Mouse (Mus musculus) urinary bladder, postnatal 14 days (tissue): ENCODE data around the gene Aebp2.
"Not testable (repeated sequence)": the region's sequence is repeated elsewhere in the genome, so short reads cannot be mapped to it uniquely, and the experiment has no call there.

Source experiments
- DNase-seq: peaks from one replicate; pipeline ENCODE4 v3.0.0; 2021; ENCODE audit warnings: low spot score

Aebp2 gene

DNA sequence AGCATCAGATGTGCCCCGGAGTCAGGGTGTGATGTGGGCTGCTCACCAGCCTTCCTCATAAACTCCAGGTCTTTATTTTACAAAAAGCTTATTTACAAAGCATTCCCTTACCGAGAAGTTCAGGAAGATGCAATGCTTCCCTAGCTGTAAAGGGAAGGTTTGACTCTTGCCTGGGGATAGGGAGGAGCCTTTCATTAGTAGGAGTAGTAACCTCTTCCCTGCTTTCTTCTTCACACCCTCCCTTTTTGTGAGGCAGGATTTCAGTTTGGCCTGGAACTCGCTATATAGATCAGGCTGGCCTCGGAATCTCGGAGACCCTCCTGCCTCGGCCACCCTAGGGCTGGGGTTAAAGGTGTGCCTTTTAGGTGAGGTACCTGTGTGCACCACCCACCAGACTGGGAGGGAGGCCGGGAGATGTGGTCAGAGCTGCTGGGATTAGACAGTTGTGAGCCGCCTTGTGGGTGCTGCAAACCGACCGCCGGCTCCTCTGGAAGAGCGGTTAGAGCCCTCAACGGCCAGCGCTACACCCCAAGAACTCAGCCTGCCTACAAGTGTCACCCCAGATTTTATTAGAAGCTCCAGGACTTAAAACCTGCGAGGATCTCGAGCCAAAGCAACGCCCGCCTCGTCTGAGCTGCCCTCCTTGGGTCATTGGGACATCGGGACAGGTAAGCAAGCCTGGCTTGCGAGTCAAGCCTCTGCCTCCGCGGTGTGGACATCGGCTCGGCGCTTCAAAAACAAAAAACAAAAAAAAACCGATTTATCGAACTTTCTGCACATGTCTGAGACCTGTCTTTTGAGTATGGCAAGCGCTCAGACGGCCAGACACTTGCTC is at the start of gene Aebp2:
TSS of gene Aebp2 (plus strand) at position 273 of the 835 bp plus-strand sequence.
- DNase-seq, result no peak

DNA sequence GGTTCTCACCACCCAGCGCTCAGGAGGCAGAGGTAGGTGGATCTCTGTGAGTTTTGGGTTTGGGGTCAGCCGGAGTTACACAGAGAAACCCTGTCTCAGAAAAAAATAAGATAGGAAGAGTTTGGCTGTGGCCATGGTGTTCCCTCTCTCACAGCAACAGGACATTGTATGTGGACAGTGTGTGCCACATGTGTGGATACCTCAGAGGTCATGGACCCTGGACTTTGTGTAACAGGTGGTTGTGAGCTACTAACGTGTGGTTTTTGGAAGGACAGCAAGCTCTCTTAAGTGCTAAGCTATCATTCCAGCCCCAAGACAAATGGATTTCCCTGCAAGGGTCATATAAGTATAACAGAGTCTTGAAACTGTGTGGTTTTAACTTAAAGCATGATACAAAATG is 47.5 kb upstream of the Aebp2 start:
- DNase-seq, result no peak

DNA sequence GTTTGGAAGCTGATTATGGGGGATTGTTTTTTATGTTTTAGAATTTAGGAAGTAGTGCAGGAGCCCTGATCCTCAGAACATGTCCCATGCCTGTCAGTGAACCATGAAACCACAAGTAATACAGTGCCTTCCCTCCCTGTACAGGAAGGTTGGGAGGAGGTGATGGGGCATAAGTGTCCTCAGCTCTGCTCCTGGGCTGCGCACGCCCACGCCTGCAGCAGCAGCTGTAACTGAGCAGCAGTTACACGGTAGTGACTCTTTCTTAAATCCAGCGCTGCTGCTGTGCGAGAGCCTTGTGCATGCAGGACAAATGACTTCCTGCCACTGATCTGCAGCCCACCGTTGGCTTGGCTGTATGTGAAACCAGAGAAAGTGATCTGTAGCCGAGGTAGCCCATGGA is 46.3 kb upstream of the Aebp2 start:
- DNase-seq, result no peak

DNA sequence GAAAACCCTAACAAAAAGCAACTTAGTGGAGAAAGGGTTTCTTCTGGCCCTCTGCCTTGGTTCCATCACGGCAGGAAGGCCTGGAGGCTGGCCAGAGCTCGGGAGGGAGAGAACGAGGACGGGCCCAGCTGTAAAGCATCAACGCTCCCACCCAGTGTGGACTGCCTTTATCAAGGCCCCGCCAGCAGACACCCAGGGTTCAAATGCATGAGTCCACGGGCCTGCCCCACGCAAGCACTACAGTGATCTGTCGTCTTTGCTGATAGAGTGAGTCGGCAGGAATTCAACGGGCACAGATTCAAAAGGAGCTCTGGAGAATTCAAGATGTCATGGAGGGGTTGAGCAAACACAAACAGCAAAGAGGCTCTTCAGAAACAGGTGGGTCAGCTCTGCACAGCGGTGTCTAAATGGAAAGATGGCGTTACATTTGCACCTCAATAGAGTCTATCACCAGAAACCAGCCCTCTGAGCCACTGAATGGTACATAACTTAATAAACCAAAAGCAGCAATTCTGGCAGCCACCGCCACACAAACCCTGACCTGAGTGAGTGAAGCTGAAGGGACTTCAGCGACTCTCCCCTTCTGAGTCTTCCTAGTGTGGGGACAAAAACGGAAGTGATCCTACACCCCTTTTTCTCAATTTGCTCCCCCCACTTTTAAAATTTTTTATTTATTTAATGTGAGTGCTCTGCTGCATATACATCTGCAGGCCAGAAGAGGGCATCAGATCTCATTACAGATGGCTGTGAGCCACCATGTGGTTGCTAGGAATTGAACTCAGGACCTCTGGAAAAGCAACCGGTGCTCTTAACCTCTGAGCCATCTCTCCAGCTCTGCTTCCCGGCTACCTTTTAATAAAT is 45.3 kb upstream of the Aebp2 start:
- DNase-seq, result peak; percentile 15

DNA sequence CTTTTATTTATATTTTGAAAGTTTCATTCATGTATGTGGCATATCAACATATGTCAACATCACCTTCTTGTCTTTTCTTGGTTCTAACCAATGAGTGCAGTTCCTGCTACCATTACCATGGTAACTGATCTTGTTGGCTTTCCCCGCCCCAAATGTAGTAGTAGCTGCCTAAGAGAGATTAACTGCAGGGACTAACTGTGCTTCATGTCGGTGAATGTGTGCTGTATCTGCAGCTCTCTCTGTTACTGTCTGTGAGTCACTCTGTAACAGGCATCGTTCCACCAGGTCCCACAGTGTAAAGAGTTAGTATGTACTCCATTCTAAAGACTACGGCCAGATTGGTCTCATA is 44.7 kb upstream of the Aebp2 start:
- DNase-seq, result no peak

DNA sequence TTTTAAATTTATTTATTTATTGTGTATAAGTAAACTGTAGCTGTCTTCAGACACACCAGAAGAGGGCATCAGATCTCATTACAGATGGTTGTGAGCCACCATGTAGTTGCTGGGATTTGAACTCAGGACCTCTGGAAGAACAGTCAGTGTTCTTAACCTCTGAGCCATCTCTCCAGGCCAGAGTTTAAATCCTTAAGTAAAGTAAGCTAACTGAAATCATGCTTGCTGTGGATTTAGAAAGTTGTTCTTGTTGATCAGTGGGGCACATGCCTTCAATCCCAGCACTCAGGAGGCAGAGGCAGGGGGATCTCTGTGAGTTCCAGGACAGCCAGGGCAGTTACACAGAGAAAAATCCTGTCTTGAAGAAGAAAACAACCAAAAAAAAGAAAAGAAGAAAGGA is 43.5 kb upstream of the Aebp2 start:
- DNase-seq, result not testable (repeated sequence)

DNA sequence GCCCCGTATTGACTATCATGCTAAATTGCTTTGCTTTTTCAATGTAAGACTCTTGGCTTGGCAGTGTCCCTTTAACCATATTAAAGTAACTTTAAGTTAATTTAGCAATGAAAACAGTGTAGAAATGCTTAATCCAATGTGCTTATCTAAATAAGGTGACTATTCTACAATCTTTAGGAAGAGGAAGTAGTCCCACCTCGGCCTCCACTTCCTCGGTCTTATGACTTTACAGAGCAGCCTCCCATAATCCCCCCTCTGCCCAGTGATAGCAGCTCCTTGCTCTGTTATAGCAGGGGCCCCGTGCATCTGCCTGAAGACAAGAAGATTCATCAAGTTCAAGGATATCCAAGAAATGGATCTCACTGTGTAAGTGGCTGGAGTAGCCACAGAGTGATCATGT is 42.3 kb upstream of the Aebp2 start:
- no peak for DNase-seq

DNA sequence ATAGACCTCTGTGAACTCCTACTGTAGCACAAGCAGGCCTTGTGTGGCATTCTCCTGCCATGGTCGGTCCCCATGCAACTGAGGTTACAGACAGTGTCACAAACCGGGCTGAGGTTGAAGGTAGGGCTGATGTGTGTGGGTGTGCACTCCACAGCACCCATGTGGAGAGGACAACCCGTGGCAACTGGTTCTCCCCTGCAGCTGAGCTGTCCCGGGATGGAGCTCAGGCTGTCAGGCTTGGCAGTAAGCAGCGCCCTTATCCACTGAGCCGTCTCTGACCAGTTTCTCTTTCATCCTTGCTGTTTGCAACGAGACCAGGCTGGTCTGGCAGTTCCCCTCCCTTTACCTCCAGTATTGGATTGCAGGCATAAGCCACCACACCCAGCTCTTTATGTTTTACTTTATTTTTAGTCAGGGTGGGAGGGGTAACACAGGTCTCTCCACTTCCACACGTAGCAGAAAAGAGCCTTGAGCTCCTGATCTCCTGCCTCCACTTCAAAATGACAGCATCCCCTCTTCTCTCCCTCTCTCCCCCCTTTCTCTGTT is 35.7 kb upstream of the Aebp2 start:
- DNase-seq, result no peak

DNA sequence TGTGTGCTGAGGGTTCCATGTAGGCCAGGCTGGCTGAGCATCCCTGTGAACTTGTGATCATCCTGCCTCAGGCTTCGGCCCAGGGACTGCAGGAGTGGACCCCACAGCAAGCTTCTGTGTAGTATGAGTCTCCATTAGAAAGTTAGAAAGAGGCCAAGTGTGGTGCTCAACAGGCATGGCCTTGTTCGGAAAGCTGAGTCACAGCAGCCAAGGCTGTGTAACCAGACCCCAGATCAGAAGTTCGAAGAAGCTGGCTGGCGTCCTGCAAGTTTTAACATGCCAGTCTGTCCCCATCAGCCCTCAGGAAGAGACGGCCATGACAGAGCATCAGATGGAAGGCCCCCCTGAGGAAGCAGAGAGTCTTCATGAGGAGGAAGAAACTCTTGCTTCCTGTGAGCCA is 31.1 kb upstream of the Aebp2 start:
- DNase-seq, result no peak

DNA sequence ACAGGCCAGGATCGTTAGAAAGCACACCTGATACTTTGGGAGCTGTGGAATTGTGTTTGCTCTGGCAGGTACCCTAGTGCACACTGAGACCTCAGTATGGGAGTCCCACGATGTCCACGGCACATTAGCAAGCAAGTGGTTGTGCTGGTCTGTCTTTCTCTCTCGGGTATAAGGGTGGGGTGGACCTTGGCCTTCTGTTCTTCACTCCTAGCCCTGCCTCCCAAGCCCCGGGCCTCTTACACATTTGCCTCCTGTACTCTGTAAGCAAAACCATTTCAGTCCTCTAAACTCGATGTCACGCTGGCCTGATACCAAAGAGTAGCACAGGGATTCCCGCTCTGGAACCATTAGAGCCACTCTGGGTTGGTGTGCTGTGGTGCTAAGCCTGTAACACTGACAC is 29.8 kb upstream of the Aebp2 start:
- DNase-seq, result no peak

DNA sequence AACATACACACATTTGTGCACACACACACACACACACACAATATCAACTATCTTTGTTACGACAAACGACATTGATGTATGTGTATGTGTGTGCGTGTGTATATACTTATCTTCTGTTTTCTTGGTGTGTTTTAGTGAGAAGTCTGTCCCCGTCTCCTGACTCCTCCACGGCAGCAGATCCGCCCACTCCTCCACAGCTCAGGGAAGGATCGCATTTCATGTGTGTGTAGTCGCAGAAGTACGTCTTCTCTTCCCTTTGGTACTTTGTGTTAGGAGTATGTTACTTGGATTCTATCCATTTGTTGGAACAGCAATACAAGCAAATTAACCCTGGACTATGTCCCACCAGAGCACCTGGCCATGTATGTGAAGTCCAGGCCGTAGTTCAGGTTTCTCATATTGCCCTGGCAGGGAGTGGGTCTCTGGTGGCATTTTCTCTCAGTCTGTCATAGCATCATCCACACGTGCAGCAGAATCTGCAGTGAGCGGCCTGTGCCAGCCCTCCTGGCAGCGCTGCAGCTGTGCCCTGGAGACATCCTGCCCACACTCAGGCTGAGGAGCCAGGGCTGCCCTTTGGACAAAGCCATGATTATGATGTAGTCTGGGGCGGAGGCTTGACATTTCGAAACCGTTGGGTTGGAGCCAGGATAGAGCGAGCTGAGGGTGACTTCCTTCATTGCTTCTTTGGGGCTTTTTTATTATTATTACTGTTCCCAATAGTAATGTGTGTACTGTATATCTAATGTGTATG is 28.9 kb upstream of the Aebp2 start:
- peak; percentile 65 for DNase-seq

DNA sequence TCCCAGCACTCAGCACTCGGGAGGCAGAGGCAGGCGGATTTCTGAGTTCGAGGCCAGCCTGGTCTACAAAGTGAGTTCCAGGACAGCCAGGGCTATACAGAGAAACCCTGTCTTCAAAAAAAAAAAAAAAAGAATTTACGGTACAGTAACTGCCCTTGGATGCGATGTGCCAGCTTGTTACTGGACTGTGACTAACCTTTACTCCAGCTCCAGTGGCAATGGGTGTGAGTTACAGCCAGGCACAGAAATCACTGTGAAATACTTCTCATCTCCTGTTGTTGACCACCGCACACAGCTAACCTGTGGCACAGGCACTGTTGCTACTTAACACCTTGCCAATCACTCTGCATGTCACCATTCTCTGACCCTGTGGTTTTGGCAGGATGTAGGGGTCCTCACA is 26.9 kb upstream of the Aebp2 start:
- not testable (repeated sequence) for DNase-seq

DNA sequence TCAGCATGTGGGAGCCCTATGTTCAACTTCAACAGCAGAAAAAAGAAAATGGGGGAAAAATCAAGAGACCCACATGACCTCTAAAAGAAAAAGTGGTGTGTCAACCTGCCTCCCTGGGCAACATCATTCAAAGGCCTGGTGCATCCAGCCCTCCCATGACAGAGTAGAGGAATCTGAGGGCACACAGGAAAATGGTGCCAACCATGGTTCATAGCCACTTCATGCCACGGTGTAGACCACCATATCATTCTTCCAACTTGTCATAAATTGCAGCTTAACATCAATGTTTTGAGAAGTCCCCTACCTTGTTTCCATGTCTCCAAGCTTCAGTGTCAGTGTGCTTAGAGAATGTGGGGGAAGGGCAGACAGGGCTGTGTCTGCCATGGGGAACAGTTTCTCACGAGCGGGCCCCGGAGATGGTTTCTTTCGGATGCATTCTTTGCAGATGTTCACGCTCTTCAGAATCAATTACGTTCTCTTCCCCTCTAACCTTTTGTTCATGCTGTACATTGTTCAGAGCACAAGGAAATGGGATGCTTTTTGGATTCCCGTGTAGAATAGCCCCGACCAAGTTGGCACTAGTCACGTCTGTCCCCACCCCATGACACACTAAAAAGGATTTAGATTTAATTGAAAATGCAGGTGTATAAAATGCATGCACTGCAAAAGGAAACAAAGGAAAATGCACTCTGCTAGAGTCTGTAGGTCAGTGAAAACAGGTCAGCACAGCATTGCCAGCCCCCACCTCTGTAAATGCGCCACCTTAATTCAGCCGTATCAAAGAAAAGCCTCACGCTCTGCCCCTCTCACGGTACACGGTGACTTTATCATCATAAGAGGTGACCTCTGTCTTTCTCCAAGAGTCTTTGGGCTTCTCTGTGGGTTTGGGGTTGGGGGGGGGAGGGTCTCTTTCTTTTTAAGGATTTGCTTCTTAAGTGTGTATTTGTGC is 24.8 kb upstream of the Aebp2 start:
- no peak for DNase-seq

DNA sequence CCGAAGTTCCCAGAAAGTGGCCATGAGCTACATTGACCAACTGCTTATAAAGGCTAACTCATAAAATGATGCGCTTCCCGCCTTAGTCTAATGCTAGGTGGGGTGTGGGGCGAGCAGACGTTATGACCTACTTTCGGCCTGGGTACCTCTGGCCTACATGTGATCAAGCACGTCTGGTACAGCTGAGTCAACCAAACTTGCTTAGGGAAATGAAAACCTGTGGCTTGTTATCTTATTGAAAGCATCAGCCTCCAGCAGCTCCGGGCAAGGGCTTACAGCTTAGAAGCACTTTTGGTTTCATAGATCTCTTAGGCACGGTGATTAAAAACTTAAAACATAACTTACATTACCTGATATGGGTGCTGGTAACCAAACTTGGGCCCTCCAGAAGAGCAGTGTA is 23.9 kb upstream of the Aebp2 start:
- no peak for DNase-seq

DNA sequence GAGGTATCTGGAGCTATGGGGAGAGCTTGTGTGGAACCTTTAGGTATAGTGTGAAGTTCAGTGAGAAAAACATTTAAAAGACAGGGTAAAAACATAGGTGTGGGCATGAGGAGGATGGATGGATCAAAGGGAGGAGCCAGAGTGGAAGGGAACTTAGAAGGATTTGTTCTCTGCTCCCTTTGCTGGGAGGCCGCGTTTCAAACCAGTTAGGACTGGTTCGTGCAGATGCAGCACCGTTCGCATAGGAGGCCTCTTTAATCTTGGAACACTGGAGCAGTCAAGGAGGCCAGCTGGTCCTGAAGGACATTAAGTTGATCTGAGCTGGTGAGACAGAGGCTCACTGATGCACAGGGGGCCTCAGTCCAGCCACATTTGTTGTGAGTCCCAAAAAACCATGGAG is 23.1 kb upstream of the Aebp2 start:
- no peak for DNase-seq

DNA sequence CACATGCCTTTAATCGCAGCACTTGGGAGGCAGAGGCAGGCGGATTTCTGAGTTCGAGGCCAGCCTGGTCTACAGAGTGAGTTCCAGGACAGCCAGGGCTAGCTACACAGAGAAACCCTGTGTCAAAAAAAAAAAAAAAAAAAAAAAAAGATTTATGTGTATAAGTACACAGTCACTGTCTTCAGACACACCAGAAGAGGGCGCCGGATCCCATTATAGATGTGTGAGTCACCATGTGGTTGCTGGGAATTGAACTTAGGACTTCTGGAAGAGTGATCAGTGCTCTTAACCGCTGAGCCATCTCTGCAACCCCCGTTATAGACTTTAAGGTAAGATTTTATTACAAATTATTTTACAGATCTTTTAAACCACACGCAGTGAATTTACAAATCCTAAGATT is 21.8 kb upstream of the Aebp2 start:
- DNase-seq, result not testable (repeated sequence)

DNA sequence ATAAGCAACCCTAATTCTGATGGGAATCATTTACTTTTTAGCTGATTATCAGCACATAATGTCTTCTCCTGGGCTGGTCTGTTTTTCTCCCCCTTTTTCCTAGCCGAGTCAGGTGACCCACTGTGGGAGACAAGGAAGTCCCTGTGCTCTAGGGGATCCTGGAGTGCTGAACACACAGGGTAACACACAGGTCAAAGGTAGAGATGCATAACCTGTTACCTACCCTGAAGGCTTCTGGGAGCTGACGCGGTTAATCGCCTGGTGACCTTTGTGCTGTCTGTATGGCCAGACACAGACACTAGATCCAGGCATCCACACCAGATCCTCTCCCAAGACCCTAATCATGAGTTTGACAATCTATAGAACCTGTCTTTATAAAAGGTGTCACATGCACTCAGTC is 21.3 kb upstream of the Aebp2 start:
- no peak for DNase-seq

DNA sequence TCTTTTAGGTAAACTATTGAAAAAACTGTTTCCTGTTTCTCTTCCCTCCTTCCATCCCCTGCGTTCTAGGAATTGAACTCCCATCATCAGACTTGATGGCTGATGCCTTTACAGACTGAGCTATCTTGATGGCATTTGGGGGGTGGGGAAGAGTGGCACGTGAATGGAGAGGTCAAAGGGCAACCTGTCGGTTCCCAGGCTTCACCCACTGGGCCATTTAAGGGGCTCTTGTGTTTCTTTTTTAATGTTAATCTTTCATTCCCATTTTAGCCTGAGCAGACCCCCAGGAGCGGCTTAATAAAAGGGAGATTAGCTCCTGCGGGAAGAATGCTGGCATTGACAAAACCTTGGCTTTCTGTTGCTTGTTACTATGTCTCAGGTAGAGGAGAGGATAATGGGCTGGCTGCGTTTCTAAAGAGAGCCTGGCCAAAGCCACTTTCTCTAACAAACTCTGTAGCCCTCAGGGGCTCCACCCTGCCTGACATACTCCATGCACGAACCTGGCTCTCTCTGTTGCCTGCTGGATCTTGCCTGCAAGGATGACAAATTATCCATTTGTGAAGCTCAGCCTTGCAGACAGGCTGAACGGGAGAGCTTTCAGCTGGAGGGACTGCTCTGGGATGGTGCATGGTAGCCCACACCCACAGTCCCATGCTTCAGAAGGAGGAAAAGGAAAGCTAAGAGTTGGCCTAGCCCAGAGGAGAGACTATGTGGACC is 19.1 kb upstream of the Aebp2 start:
- peak; percentile 11 for DNase-seq

DNA sequence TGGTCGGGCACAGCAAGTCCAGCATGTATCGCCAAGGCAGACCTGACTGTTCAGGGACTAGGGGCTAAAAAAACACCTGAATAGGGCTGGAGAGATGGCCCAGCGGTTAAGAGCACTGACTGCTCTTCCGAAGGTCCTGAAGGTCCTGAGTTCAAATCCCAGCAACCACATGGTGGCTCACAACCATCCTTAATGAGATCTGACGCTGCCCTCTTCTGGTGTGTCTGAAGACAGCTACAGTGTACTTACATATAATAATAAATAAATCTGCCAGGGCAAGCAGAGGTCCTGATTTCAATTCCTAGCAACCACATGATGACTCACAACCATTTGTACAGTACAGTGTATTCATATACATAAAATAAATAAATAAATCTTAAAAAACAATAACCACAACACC is 17.3 kb upstream of the Aebp2 start:
- DNase-seq, result not testable (repeated sequence)

DNA sequence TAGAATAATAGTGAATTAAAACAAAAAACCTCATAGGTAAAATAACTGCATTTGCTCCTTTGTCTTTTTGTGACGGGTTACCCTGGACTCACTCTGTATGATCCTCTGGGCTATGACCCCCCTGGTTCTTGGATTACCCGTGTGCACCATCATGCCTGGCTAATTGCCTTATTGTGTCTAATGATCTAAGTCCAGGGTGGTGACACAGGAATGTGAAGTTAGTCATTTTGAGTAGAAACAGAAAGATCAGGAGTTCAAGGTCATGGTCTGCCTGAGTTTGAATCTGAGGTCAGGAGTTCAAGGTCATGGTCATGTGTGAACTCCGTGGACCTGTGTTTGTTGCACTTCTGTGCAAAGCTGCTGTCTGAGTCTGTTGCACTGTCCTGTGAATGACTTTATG is 16.7 kb upstream of the Aebp2 start:
- no peak for DNase-seq

DNA sequence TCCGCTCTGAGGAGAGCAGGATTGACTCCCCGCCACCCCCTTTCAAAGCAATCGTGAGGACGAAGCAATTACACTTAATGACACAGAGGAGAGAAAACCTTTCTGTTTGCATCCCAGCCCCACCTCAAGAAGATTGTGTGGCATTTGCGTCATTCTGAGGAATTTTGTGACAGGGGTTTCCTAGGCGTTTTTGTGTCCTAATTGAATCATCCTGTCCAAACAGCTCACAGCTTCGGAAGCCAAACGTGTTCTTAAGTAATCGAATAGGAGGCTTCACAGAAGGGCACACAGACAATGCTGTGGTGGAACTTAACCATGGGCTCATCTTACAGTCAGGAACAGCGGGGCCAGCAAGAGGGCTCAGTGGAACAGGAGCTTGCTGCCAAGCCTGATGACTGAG is 15.9 kb upstream of the Aebp2 start:
- no peak for DNase-seq
